Mouse (Mus musculus) liver, embryonic 12.5 days (tissue): ENCODE results near the gene Slc7a4. TPM values are rescaled to one million over a fixed set of nuclear protein-coding genes. Genes with fewer than 3 reads are reported as not detected.
A peak's percentile ranks its signal among the peaks of the same experiment; 100 is the strongest.
"Not testable (repeated sequence)": the region's sequence is repeated elsewhere in the genome, so short reads cannot be mapped to it uniquely, and the experiment has no call there.

Source experiments
- ATAC-seq: fragments of 200-750 bp; cut with Nextera tagmentation; 2 replicates; pipeline ENCODE4 v1.8.0; 2017; ENCODE audit warnings: moderate number of reproducible peaks, mild to moderate bottlenecking, moderate library complexity
- H3K27ac ChIP-seq: fragments of 300-500 bp; sonication (generic); 2 replicates; pipeline ENCODE4 v1.5.1; 2016; ENCODE audit warnings: mild to moderate bottlenecking
- H3K27me3 ChIP-seq: fragments of 300-500 bp; sonication (generic); replicated peaks from 2 replicates; pipeline ENCODE4 v1.6.1; 2016; ENCODE audit warnings: mild to moderate bottlenecking, moderate library complexity
- H3K36me3 ChIP-seq: fragments of 300-500 bp; sonication (generic); 2 replicates; pipeline ENCODE4 v1.6.1; 2016; ENCODE audit warnings: mild to moderate bottlenecking, moderate library complexity
- H3K4me1 ChIP-seq: fragments of 300-500 bp; sonication (generic); 2 replicates; pipeline ENCODE4 v1.6.1; 2016
- H3K4me2 ChIP-seq: fragments of 300-500 bp; sonication (generic); 2 replicates; pipeline ENCODE4 v1.6.1; 2016; ENCODE audit warnings: mild to moderate bottlenecking, moderate library complexity
- H3K4me3 ChIP-seq: fragments of 300-500 bp; sonication (generic); 2 replicates; pipeline ENCODE4 v1.5.1; 2016; ENCODE audit warnings: mild to moderate bottlenecking, moderate library complexity
- H3K9ac ChIP-seq: fragments of 300-500 bp; sonication (generic); 2 replicates; pipeline ENCODE4 v1.6.1; 2016; ENCODE audit warnings: mild to moderate bottlenecking, moderate library complexity
- H3K9me3 ChIP-seq: fragments of 300-500 bp; sonication (generic); replicated peaks from 2 replicates; pipeline ENCODE4 v1.6.1; 2016; ENCODE audit warnings: mild to moderate bottlenecking, moderate library complexity
- WGBS: fragments of 180-500 bp; shearing (Covaris S2); methylation state at CpG from one replicate; pipeline ENCODE4 v1.1.7; 2016; ENCODE audit not compliant: insufficient replicate concordance; 5-methylcytosine and 5-hydroxymethylcytosine counted together
- polyA plus RNA-seq: library from polyadenylated mRNA; unstranded; fragments of >200 nt; fragmentation: Nextera tagmentation; extraction: Ambion mirVana; gene quantifications from 2 replicates; pipeline ENCODE4 v1.2.1, GENCODE M21; 2016

Gene Slc7a4
- 1.7 TPM in 2 replicates for polyA plus RNA-seq

DNA sequence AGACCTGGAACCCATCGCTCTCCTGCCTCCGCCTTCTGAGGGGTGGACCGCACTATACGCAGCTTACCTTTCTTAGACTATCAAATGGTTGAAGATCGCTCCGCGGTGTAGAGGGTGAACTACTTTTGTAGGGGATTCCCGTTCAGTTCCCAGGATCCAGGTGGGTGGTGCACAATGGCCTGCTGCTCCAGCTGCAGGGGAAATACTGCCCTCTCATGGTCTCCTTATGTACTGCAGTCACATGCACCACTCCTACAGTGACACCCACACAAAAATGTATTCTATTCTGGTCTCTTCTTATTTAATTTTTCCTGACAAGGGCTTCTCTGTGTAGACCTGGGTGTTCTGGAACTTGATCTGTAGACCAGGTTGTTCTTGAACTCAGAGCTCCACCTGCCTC is at the start of gene Slc7a4:
Slc7a4 (minus strand) TSS at position 151 of the 400 bp plus-strand sequence.
- WGBS: 27% methylated on average over 8 of the region's 8 CpGs
- Histone ChIP-seq H3K27ac (no peak within 1 kb of the TSS), H3K4me2 (no peak within 1 kb of the TSS), H3K9me3 (peaks cover 1% of the 10 kb centered on the region; the same call in 1 of the 2 replicates), H3K27me3 (peaks cover 8% of the 10 kb centered on the region), H3K4me1 (no peaks in the 10 kb centered on the region), H3K36me3 (no peaks in the 10 kb centered on the region), H3K4me3 (no peak within 1 kb of the TSS), H3K9ac (no peak within 1 kb of the TSS)
- ATAC-seq: no peak

DNA sequence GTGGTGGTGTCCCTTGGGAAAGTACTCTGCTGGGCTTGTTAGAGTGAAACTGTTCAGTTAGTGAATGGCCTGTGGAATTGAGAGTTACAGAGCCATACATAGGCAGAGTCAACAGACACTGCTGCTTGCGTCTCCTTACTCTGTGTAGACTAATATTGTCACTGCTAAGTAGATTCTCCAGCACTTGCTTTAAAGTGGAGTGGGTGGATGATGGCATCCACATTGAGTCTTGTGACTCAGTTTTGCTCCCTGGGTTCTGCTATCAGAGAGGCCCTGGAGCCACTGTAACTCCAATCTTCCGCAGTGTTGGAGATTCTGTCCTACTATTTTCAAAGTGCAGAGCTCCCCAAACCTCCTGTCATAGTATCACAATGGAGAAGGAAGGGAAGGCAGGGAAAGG is 49.6 kb upstream of the Slc7a4 start:
- no peaks in the 10 kb centered on the region for H3K9me3 ChIP-seq
- no peaks in the 10 kb centered on the region for H3K27me3 ChIP-seq
- H3K4me3 ChIP-seq: no peak overlapping the region
- H3K4me1 ChIP-seq: peaks cover 34% of the 10 kb centered on the region
- ATAC-seq: no peak
- 94% methylated on average over 2 of the region's 2 CpGs for WGBS
- H3K9ac ChIP-seq: no peak overlapping the region
- H3K36me3 ChIP-seq: peaks cover 96% of the 10 kb centered on the region
- H3K4me2 ChIP-seq: no peak overlapping the region
- no peak overlapping the region for H3K27ac ChIP-seq

DNA sequence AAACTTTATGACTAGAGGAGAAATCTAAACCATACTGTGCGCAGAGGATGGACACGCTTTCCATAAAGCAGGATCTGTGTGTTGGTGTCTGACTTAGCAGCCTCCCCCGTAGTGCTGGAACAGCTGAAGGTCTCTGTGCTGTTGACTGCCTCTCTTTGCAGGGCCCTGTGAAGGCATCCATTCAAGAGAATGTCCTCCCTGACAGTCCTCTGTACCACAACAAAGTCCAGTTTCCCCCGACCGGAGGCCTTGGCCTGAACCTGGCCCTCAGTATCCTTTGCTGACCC is 43.2 kb upstream of the Slc7a4 start:
- no peak for ATAC-seq
- WGBS: 88% methylated on average over 5 of the region's 5 CpGs
- Histone ChIP-seq H3K27ac (no peak overlapping the region), H3K27me3 (no peaks in the 10 kb centered on the region), H3K36me3 (peaks cover 99% of the 10 kb centered on the region), H3K9me3 (no peaks in the 10 kb centered on the region), H3K9ac (no peak overlapping the region), H3K4me2 (no peak overlapping the region), H3K4me1 (peaks cover 3% of the 10 kb centered on the region; the same call in 1 of the 2 replicates), H3K4me3 (no peak overlapping the region)

DNA sequence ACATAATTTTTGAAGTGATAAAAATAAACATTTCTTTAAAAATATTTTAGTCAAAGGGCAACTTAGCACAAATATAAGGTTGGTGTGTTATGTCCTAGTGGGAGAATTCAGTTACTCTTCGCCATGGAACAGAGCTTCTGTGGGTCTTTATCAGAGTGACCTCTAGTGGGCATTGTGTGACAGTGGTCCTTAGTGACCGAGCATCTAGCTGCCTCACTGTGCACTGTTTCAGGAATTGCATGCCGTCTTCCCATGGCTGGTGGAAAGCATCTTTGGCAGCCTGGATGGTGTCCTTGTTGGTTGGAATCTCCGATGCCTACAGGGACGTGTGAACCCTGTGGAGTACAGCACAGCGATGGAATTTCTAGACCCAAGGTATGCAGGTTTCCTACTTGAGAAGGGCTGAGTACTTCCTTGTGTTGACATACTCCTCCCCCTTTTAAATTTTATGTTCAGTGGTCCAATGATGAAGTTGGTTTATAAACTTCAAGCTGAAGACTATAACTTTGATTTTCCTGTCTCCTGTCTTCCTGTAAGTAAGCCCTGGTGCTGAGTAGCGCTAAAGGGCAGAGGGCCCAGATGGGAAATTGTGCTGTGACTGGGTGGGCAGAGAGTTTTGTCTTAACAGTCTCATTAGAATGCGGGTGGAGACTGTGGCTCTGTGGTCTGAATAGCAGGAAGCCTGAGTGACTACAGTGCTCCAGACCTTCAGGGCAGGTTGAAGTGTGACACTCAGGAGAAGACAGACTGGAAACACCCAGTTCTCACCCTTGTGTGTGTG is 42.7 kb upstream of the Slc7a4 start:
- Histone ChIP-seq H3K9me3 (no peaks in the 10 kb centered on the region), H3K4me1 (peaks cover 8% of the 10 kb centered on the region), H3K27me3 (no peaks in the 10 kb centered on the region), H3K4me2 (no peak overlapping the region), H3K9ac (no peak overlapping the region), H3K36me3 (peaks cover 98% of the 10 kb centered on the region), H3K4me3 (no peak overlapping the region), H3K27ac (no peak overlapping the region)
- 72% methylated on average over 8 of the region's 8 CpGs for WGBS
- ATAC-seq: peak; percentile 42; the same call in 1 of the 2 replicates

DNA sequence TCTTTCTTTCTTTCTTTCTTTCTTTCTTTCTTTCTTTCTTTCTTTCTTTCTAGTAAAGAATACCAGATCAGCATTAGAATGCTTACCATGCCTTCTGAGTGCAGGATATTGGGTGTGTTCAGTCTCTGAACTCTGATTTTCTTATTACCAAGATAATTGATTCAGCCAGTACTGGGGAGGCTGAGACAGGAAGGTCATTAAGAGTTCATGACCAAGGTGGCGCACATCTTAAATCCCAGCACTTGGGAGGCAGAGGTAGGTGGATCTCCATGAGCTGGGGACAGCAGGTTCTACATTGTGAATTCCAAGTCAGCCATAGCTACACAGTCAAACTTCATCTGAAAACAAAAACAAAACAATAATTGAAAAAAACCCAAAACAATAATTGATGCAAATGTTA is 38.9 kb upstream of the Slc7a4 start:
- no peak overlapping the region for H3K4me3 ChIP-seq
- 82% methylated on average over 1 of the region's 1 CpGs for WGBS

DNA sequence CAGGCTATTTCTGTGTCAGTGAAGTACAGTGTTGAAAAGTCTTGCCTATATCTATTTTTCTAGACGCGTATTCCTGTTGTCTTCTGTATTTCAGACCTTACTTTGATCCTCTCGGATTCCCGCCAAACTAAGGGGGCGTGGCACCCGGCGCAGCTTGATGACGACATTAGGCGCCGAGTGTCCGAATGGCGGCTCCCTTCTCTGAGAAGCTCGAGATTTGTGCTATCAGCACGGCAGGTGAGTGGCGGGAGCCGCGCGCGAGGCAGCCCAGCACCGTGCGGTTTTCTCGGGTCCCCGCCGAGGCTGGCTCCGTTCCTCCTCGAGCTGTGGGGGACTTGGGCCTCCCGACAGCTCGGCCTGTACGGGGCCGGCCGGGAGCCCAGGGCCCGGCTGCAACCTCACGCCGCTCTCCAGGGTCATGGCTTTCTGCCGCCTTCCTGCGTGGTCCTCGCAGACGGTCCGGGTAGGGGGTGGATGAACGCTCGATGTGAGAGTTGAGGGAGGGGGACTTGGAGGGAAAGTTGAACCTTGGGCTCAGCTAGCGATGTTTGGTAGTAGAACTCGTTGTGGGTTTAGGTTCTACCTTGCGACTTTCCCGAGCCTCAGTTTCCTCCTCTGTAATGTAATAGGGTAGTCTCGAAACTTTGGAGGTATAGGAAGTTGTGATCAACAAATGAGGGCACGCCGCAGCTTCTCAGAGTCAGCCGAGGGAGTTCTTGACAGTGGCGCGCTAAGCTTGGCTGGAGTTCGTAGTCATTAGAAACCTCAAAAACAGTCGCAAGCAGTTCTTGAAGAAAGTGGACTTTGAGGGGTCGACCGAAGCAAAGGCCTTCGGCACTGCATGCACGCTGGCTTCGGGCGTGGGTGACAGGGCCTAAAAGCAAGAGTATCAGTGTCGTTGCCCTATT is 36.4 kb upstream of the Slc7a4 start, which contains the start of gene Smpd4:
Smpd4 (plus strand) TSS at position 157 of the 908 bp plus-strand sequence.
- peak within 1 kb of the TSS; percentile 91 for H3K4me2 ChIP-seq
- peak within 1 kb of the TSS; percentile 96 for H3K4me3 ChIP-seq
- H3K4me1 ChIP-seq: peaks cover 31% of the 10 kb centered on the region
- 2% methylated on average over 60 of the region's 60 CpGs for WGBS
- H3K36me3 ChIP-seq: peaks cover 35% of the 10 kb centered on the region
- peak within 1 kb of the TSS; percentile 94 for H3K9ac ChIP-seq
- H3K27ac ChIP-seq: peak within 1 kb of the TSS; percentile 79
- peak; percentile 79 for ATAC-seq
- H3K27me3 ChIP-seq: no peaks in the 10 kb centered on the region
- H3K9me3 ChIP-seq: no peaks in the 10 kb centered on the region

More for the DNA sequence above, 38.9 kb upstream of the Slc7a4 start:
- Histone ChIP-seq H3K9me3 (no peaks in the 10 kb centered on the region), H3K4me2 (no peak overlapping the region), H3K36me3 (peaks cover 60% of the 10 kb centered on the region), H3K9ac (no peak overlapping the region), H3K27ac (no peak overlapping the region), H3K27me3 (no peaks in the 10 kb centered on the region), H3K4me1 (peaks cover 31% of the 10 kb centered on the region)
- no peak for ATAC-seq

DNA sequence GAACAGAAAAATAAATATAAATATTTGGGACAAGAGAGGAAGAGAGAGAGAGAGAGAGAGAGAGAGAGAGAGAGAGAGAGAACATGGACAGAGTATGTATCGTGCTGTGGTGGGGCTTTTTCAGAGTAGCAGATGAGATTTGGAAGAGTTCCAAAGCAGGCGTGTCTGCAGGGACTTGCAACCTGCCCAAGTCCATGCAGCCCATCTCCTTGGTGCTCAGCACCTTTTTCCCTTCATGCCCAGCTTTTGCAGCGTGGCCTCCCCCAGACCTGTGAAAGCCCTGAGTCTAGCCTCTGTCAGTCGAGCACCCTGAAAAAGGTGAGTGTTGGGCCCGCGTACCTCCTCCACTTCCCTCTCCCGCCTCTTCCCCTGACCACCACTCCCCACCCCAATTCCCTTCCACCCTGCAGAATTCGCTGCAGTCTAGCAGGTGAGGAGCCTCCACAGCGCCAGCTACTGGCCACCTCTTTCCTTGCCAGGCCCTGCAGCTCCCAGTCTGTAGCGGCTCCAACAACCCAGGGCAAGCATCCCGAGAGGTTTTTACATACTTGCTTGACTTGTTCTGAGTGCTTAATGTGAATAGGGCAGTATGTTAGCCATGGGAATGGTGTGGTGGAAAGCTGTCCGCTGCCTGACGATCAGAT is 35.0 kb upstream of the Slc7a4 start:
- Histone ChIP-seq H3K4me2 (peak overlapping the region; percentile 91), H3K27me3 (no peaks in the 10 kb centered on the region), H3K27ac (no peak overlapping the region), H3K4me1 (peaks cover 31% of the 10 kb centered on the region), H3K4me3 (peak overlapping the region; percentile 0; the same call in 1 of the 2 replicates), H3K9ac (peak overlapping the region; percentile 14; the same call in 1 of the 2 replicates), H3K9me3 (no peaks in the 10 kb centered on the region), H3K36me3 (peaks cover 22% of the 10 kb centered on the region)
- WGBS: 16% methylated on average over 13 of the region's 13 CpGs
- ATAC-seq: peak; percentile 61

DNA sequence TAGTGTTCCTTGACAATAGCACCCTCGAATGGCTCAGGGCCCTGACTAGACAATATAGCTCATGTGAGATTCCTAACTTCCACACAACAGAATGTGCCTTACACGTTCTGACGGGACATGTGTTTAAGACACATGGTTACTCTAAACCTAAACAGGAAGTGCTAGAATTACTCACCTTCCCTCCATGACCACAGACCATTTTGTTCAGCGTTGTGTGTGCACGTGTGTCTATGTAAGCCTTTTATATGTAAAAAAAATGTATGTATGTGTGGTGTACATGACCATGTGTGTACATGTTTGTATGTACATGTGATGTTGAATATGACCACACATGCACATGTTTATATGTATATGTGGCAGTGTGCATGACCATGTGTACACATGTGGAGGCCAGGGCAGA is 33.2 kb upstream of the Slc7a4 start:
- no peak overlapping the region for H3K4me2 ChIP-seq
- H3K36me3 ChIP-seq: peaks cover 4% of the 10 kb centered on the region
- no peaks in the 10 kb centered on the region for H3K27me3 ChIP-seq
- no peak overlapping the region for H3K9ac ChIP-seq
- H3K4me3 ChIP-seq: no peak overlapping the region
- 50% methylated on average over 5 of the region's 5 CpGs for WGBS
- no peaks in the 10 kb centered on the region for H3K9me3 ChIP-seq
- H3K4me1 ChIP-seq: peaks cover 28% of the 10 kb centered on the region
- ATAC-seq: no peak
- H3K27ac ChIP-seq: no peak overlapping the region

DNA sequence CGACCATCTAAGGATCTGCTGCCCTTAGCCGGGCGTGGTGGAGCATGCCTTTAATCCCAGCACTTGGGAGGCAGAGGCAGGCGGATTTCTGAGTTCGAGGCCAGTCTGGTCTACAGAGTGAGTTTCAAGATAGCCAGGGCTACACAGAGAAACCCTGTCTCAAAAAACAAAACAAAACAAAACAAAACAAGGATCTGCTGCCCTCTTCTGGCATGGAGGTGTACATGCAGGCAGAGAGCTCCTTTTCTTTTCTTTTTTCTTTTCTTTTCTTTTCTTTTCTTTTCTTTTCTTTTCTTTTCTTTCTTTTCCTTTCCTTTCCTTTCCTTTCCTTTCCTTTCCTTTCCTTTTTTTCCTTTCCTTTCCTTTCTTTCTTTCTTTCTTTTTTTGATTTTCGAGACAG is 31.7 kb upstream of the Slc7a4 start:
- not testable (repeated sequence) for H3K36me3 ChIP-seq, H3K9me3 ChIP-seq, H3K9ac ChIP-seq, H3K4me3 ChIP-seq, H3K27ac ChIP-seq, ATAC-seq, H3K4me2 ChIP-seq, H3K27me3 ChIP-seq
- 78% methylated on average over 6 of the region's 6 CpGs for WGBS
- peaks cover 13% of the 10 kb centered on the region for H3K4me1 ChIP-seq

DNA sequence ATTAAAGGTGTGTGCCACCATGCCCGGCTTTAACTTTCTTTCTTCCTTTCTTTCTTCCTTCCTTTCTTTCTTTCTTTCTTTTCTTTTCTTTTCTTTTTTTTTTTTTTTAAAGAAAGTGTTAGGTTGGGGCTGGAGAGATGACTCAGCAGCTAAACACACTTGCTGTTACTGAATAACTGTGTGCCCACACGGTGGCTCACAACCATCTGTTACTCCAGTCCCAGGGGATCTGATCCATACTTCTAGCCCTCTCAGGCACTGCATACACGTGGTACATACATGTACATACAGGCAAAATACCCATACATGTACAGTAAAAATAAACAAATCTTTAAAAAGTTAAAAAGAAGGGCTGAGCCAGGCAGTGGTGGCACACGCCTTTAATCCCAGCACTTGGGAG is 28.4 kb upstream of the Slc7a4 start:
- no peak for ATAC-seq
- Histone ChIP-seq H3K27ac (no peak overlapping the region), H3K36me3 (no peaks in the 10 kb centered on the region), H3K4me1 (no peaks in the 10 kb centered on the region), H3K9me3 (0 out of 2 replicates have a peak, but pooled peaks cover 4% of the 10 kb centered on the region), H3K4me3 (no peak overlapping the region), H3K27me3 (no peaks in the 10 kb centered on the region; the same call in 1 of the 2 replicates), H3K4me2 (no peak overlapping the region), H3K9ac (no peak overlapping the region)
- WGBS: 58% methylated on average over 4 of the region's 4 CpGs

DNA sequence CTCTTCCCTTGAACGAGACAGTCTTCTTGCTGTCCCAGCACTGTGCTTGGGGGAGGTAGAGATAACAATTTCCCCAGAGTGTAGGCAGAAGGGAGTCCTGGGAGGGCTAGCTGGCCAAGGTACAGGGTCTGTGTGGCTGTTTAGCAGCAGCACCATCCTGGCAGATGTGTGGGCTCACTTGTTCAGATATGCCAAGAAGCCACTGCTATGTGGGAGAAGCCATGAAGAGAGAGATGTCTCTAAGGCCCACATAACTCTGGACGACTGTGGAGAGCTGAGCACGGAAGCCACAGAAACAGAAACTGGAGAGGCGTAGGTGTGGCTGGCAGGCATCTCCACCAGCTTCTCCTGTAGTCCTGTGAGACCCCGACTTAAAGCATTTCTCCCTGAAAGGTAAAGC is 22.7 kb upstream of the Slc7a4 start:
- no peak overlapping the region for H3K4me2 ChIP-seq
- H3K27ac ChIP-seq: no peak overlapping the region
- H3K9me3 ChIP-seq: 0 out of 2 replicates have a peak, but pooled peaks cover 4% of the 10 kb centered on the region
- H3K4me3 ChIP-seq: no peak overlapping the region
- H3K36me3 ChIP-seq: no peaks in the 10 kb centered on the region
- WGBS: 60% methylated on average over 5 of the region's 5 CpGs
- no peaks in the 10 kb centered on the region; the same call in 1 of the 2 replicates for H3K27me3 ChIP-seq
- H3K4me1 ChIP-seq: no peaks in the 10 kb centered on the region
- no peak overlapping the region for H3K9ac ChIP-seq
- no peak for ATAC-seq
